Mouse (Mus musculus): ENCODE measurements at regions not wholly inside any gene's neighbourhood (a gene's known extent, or its start where the extent isn't known, plus 50 kb on each side); places are given as distances from the start of the nearest gene placed in this dataset.

DNA sequence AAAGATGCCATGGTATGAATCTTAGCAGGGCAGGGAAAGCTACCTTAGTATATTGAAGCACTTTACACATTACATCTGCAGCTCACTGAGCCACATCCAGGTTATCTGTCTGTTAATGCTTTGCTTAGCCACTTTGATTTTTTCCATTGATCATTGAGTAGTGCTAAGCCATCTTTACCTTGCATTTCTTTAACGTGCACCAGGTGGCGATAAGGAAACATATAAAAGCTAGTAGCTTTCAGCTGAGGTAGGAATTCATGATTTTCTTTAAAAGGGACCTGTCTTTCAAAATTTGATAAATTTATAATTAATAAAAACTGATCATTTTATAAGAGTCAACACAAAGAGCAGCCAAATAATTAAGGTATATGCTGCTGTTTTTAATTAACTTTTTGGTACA, 426.3 kb upstream of the Tpk1 start:
- DNase-seq (ENCODE audit: low read depth, low spot score): peak; percentile 2

DNA sequence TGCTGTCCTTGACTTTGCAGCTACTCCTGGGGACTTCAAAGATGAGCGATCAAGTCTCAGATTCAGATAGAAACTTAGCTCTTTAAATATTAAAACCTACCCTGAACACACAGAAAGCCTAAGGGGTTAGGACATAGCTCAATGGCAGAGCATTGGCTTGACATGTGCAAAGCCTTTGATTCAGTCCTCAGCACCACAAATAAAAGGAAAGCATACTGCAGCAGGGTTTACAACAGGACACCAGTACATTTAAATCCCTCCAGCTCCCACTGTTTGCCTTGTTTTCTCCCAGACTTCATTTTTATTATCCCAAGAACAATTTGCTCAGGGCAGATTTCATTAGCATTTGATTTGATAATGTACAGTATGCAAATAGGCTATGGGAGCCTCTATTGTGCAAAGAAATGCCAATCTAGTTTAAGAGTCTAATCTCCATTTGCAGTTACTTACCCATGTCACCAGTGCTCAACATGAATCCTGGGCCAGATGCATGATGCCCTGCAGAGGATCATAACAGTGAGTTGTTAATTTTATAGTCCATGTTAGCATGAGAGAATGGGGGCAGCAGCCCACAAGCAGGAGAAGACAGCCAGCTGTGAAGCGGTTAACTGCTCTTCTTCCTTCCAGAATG, 416.0 kb upstream of the Tpk1 start:
- no peak for DNase-seq (ENCODE audit: low read depth, low spot score)

DNA sequence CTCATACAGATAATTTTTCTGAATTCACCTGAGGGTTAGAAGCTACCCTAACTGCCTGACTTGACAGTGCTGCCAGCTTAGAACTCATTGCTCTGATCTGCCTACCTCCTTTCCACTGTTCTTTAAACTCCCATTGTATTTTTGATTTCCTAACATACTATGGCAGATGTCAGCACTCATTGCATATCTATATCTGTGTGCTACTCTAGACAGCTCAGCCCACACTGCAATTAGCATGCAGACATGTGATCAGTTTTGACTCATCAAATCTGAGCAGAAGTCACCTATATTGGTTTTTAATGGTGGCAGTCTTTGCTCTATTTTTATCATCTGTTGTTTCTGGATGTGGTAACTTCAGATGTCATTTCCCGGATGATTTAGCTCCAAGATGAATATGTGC, 407.0 kb upstream of the Tpk1 start:
- no peak for DNase-seq (ENCODE audit: low read depth, low spot score)

DNA sequence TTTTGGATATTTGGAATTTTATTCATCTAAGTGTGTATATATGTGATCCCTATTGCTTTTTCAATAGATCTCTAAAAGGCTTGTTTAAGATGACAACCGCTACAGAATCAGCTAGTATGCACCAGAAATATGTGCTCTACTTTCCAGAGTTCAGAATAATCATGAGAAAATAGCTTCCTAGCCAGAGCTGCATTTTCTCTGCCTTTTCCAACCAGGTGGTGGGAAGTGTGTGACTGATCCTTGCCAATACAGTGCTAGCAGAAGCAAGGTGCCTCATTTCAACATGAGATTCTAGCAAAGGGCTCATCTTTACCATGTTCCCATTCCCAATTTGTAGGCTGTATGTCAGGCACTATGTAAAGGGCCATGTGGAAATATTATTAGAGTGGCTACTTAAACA, 401.8 kb upstream of the Tpk1 start:
- DNase-seq (ENCODE audit: low read depth, low spot score): no peak

Measured in A20 (cell line).